Mouse (Mus musculus) gastrocnemius, adult 18-20 months (tissue): ENCODE data around the gene Gm20388. TPM values are rescaled to one million over a fixed set of nuclear protein-coding genes. Genes with fewer than 3 reads are reported as not detected.
A peak's percentile ranks its signal among the peaks of the same experiment; 100 is the strongest.

Source experiments
- DNase-seq: peaks from one replicate; pipeline ENCODE4 v3.0.0; 2021; ENCODE audit warnings: low spot score
- total RNA-seq, 2 experiments: library from RNA; stranded (reverse); gene quantifications; 2 replicates each; pipeline ENCODE4 v1.2.3; 2021

Gene Gm20388
- total RNA-seq, 2 experiments from 2014 or later, result 10.5 to 12.3 TPM

- no peak for DNase-seq
These were observed 44.7 kb downstream of the Gm20388 start for GRCm38 (mm10) chr8:119955333-119955732.

- no peak for DNase-seq
These were observed 47.4 kb downstream of the Gm20388 start for GRCm38 (mm10) chr8:119958076-119958475.

GRCm38 (mm10) chr8:119960531-119961104 lies 50.0 kb downstream of the Gm20388 start:
- DNase-seq, result peak; percentile 36

GRCm38 (mm10) chr8:119964859-119965258 lies 54.2 kb downstream of the Gm20388 start:
- DNase-seq, result no peak

GRCm38 (mm10) chr8:119967435-119967834 lies 56.8 kb downstream of the Gm20388 start:
- no peak for DNase-seq

GRCm38 (mm10) chr8:119970169-119970568 lies 59.5 kb downstream of the Gm20388 start:
- DNase-seq, result no peak

GRCm38 (mm10) chr8:119972558-119972957 lies 61.9 kb downstream of the Gm20388 start:
- DNase-seq, result no peak

GRCm38 (mm10) chr8:119978770-119979381 lies 68.2 kb downstream of the Gm20388 start:
- DNase-seq, result no peak

GRCm38 (mm10) chr8:119981253-119981652 lies 70.6 kb downstream of the Gm20388 start:
- DNase-seq, result no peak

- DNase-seq, result no peak
These were observed 73.4 kb downstream of the Gm20388 start for GRCm38 (mm10) chr8:119984085-119984484.

- no peak for DNase-seq
These were observed 75.5 kb downstream of the Gm20388 start for GRCm38 (mm10) chr8:119986174-119986573.

GRCm38 (mm10) chr8:119988087-119988486 lies 77.4 kb downstream of the Gm20388 start:
- DNase-seq, result no peak

GRCm38 (mm10) chr8:119992249-119992648 lies 81.6 kb downstream of the Gm20388 start, which contains the start of gene Crispld2:
Crispld2 (plus strand) TSS chr8:119992438.
- peak; percentile 83 for DNase-seq

- DNase-seq, result no peak
These were observed 83.5 kb downstream of the Gm20388 start for GRCm38 (mm10) chr8:119994114-119994513.

GRCm38 (mm10) chr8:119994556-119994955 lies 83.9 kb downstream of the Gm20388 start:
- DNase-seq, result no peak

GRCm38 (mm10) chr8:119997266-119997665 lies 86.6 kb downstream of the Gm20388 start:
- no peak for DNase-seq

GRCm38 (mm10) chr8:120000461-120000860 lies 89.8 kb downstream of the Gm20388 start:
- peak; percentile 79 for DNase-seq

- DNase-seq, result no peak
These were observed 91.1 kb downstream of the Gm20388 start for GRCm38 (mm10) chr8:120001712-120002111.

GRCm38 (mm10) chr8:120002348-120002747 lies 91.7 kb downstream of the Gm20388 start:
- DNase-seq, result no peak

GRCm38 (mm10) chr8:120004154-120004702 lies 93.6 kb downstream of the Gm20388 start:
- DNase-seq, result peak; percentile 88

- no peak for DNase-seq
These were observed 94.2 kb downstream of the Gm20388 start for GRCm38 (mm10) chr8:120004705-120005381.

GRCm38 (mm10) chr8:120006645-120007160 lies 96.1 kb downstream of the Gm20388 start:
- DNase-seq, result no peak
